Mouse (Mus musculus): ENCODE measurements around the gene Egln3. TPM values are rescaled to one million over a fixed set of nuclear protein-coding genes. Genes with fewer than 3 reads are reported as not detected.

The Egln3 gene
- polyA plus RNA-seq, 1 experiment from 2014 or later, result 7.3 TPM

- Histone ChIP-seq H3K27me3 (ENCODE audit: control insufficient read depth, insufficient read depth, low read length) (no peaks in the 10 kb centered on the region), H3K4me2 (replicated peaks; ENCODE audit: low read depth, low read length) (no peak overlapping the region), H3K27ac (ENCODE audit: low read depth, low read length) (no peak overlapping the region), H3K36me3 (ENCODE audit: control insufficient read depth, insufficient read depth, low read length) (no peaks in the 10 kb centered on the region), H3K9me3 (ENCODE audit: control insufficient read depth, low read length) (no peaks in the 10 kb centered on the region), H3K4me3 (ENCODE audit: low read depth, low read length) (no peak overlapping the region), H3K9ac (ENCODE audit: low read depth, low read length) (no peak overlapping the region), H3K4me1 (replicated peaks; ENCODE audit: control insufficient read depth, insufficient read depth, low read length) (no peaks in the 10 kb centered on the region)
- ATAC-seq (ENCODE audit: low FRiP score), result no peak
- no peak for DNase-seq (ENCODE audit: low spot score)
- 74% methylated on average over 6 of the region's 6 CpGs for WGBS
Measured at GRCm38 (mm10) chr12:54209182-54209563, 5.5 kb upstream of the Egln3 start.

DNA sequence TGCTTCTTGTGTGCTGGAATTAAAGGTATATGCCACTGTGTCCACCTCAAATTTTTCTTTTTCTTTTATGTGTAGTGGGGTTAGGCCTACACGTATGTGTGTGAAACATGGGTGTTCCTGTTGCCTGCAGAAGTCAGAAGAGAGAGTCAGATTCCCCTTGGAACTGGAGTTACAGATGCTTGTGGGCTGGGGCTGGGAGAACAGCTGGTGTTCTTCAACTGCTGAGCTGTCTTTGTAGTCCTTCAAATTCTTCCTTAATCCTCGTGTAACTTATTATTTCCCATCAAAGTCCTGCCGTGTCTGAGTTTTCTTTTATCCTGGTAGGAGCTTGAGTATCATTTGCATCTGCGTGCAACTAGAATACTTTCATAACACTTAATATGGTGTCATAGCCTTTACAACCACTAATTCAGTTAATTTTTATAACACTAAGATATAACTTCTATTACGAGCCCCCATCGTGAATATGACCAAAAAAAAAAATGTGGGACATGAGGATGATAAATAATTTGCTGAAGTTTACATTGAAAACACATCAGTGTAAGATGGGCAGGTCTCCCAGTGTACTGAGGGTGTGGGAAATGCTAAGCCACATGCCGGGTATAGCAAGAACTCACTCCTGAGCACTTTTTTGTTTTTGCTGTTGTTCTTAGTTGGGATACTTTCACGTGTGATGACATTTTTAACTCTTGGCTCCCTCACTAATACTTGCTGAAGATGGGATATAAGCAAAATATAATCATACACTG, 4.9 kb upstream of the Egln3 start:
- ATAC-seq (ENCODE audit: low FRiP score) (no peak), DNase-seq (ENCODE audit: low spot score) (no peak)
- H3K4me3 ChIP-seq (ENCODE audit: low read depth, low read length), result no peak overlapping the region
- H3K36me3 ChIP-seq (ENCODE audit: control insufficient read depth, insufficient read depth, low read length), result no peaks in the 10 kb centered on the region
- no peak overlapping the region for H3K4me2 ChIP-seq (replicated peaks; ENCODE audit: low read depth, low read length)
- no peak overlapping the region for H3K9ac ChIP-seq (ENCODE audit: low read depth, low read length)
- no peaks in the 10 kb centered on the region for H3K4me1 ChIP-seq (replicated peaks; ENCODE audit: control insufficient read depth, insufficient read depth, low read length)
- no peaks in the 10 kb centered on the region for H3K9me3 ChIP-seq (ENCODE audit: control insufficient read depth, low read length)
- no peak overlapping the region for H3K27ac ChIP-seq (ENCODE audit: low read depth, low read length)
- H3K27me3 ChIP-seq (ENCODE audit: control insufficient read depth, insufficient read depth, low read length), result no peaks in the 10 kb centered on the region
- 72% methylated on average over 8 of the region's 8 CpGs for WGBS

- Histone ChIP-seq H3K4me3 (ENCODE audit: low read depth, low read length) (no peak overlapping the region), H3K4me2 (replicated peaks; ENCODE audit: low read depth, low read length) (no peak overlapping the region), H3K36me3 (ENCODE audit: control insufficient read depth, insufficient read depth, low read length) (no peaks in the 10 kb centered on the region), H3K9ac (ENCODE audit: low read depth, low read length) (no peak overlapping the region), H3K4me1 (replicated peaks; ENCODE audit: control insufficient read depth, insufficient read depth, low read length) (no peaks in the 10 kb centered on the region; the same call in 1 of the 2 replicates), H3K27ac (ENCODE audit: low read depth, low read length) (no peak overlapping the region), H3K27me3 (ENCODE audit: control insufficient read depth, insufficient read depth, low read length) (peaks cover 8% of the 10 kb centered on the region; the same call in 1 of the 2 replicates), H3K9me3 (ENCODE audit: control insufficient read depth, low read length) (no peaks in the 10 kb centered on the region)
- WGBS, result 82% methylated on average over 4 of the region's 4 CpGs
- ATAC-seq (ENCODE audit: low FRiP score) (no peak), DNase-seq (ENCODE audit: low spot score) (no peak)
Measured at GRCm38 (mm10) chr12:54205731-54206130, 2.1 kb upstream of the Egln3 start.

GRCm38 (mm10) chr12:54205195-54205594, 1.5 kb upstream of the Egln3 start:
- DNase-seq (ENCODE audit: low spot score), result peak; percentile 70
- H3K27ac ChIP-seq (ENCODE audit: low read depth, low read length), result no peak overlapping the region

DNA sequence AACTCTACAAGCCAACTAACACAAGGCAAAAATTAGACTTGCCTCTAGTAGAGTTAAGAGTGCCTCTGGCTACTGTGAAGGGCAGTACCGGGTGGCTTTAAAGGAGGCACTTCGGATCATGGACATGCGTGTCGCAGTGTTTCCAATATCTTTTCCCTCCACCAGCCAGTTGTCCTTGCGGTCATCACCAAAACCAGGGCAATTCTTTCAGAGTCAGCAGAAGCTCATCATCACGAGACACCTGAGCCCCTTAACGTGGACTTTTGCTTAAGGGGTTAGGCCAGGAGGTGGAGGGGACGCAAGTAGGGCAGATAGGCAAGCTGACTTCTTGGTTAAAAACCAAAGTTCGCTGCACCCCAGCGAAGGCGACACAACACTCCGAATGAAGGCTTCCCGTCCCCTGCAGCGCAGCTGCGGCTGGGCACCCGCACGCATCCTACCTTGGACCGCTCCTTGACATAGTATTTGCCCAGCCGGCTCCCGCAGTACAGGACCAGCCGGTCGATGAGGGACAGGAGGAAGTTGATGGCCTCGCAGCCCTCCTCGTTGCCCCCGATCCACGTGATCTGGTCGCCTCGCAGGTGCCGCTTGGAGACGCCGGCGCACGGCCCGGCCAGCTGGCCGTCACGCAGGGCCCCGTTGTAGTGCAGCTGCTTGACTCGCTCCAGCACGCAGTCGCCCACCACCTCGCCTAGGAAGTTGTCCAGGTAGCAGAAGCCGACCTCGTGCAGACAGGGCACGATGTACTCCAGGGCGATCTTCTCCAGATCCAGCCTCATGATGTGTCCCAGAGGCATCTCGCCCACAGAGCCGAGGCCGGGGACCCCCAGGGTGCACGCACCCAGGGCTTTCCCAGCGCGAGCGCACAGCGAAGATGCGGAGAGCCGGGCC, 650 bp downstream of the Egln3 start:
- Histone ChIP-seq H3K9ac (ENCODE audit: low read depth, low read length) (peak overlapping the region; percentile 66), H3K9me3 (ENCODE audit: control insufficient read depth, low read length) (no peaks in the 10 kb centered on the region), H3K36me3 (ENCODE audit: control insufficient read depth, insufficient read depth, low read length) (no peaks in the 10 kb centered on the region), H3K27me3 (ENCODE audit: control insufficient read depth, insufficient read depth, low read length) (peaks cover 8% of the 10 kb centered on the region; the same call in 1 of the 2 replicates), H3K27ac (ENCODE audit: low read depth, low read length) (0 out of 2 replicates have a peak overlapping the region, but pooled peaks have one; percentile 17), H3K4me3 (ENCODE audit: low read depth, low read length) (peak overlapping the region; percentile 68), H3K4me1 (replicated peaks; ENCODE audit: control insufficient read depth, insufficient read depth, low read length) (no peaks in the 10 kb centered on the region; the same call in 1 of the 2 replicates), H3K4me2 (replicated peaks; ENCODE audit: low read depth, low read length) (peak overlapping the region; percentile 100)
- 3% methylated on average over 55 of the region's 55 CpGs for WGBS
- DNase-seq (ENCODE audit: low spot score), result peak; percentile 69
- peak; percentile 66 for ATAC-seq (ENCODE audit: low FRiP score)

More at GRCm38 (mm10) chr12:54205195-54205594, 1.5 kb upstream of the Egln3 start:
- Histone ChIP-seq H3K4me3 (ENCODE audit: low read depth, low read length) (no peak overlapping the region), H3K4me2 (replicated peaks; ENCODE audit: low read depth, low read length) (no peak overlapping the region), H3K36me3 (ENCODE audit: control insufficient read depth, insufficient read depth, low read length) (no peaks in the 10 kb centered on the region), H3K27me3 (ENCODE audit: control insufficient read depth, insufficient read depth, low read length) (peaks cover 8% of the 10 kb centered on the region; the same call in 1 of the 2 replicates), H3K9ac (ENCODE audit: low read depth, low read length) (no peak overlapping the region), H3K4me1 (replicated peaks; ENCODE audit: control insufficient read depth, insufficient read depth, low read length) (no peaks in the 10 kb centered on the region; the same call in 1 of the 2 replicates), H3K9me3 (ENCODE audit: control insufficient read depth, low read length) (no peaks in the 10 kb centered on the region)
- 4% methylated on average over 1 of the region's 1 CpGs for WGBS
- peak; percentile 59; the same call in 1 of the 2 replicates for ATAC-seq (ENCODE audit: low FRiP score)

DNA sequence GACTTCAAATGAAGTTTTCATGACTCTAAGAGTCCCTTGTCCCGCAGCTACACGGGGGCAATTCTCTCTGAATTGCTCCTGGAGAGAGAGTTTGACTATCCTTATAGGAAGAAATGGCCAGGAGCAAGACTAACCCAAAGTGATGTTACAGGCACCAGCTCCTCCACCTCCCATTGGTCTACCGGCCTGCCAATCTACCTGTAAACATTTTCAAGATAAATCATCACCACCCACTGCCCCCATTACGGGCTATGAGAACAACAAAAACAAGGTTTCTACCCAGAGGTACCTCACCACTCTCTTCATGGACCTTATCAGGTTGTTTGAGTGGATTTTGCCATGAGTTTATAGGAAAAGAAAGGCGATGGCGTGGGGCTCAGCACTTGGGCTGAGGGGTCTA, 1.4 kb downstream of the Egln3 start:
- 40% methylated on average over 6 of the region's 6 CpGs for WGBS
- Histone ChIP-seq H3K4me1 (replicated peaks; ENCODE audit: control insufficient read depth, insufficient read depth, low read length) (peaks cover 2% of the 10 kb centered on the region; the same call in 1 of the 2 replicates), H3K36me3 (ENCODE audit: control insufficient read depth, insufficient read depth, low read length) (no peaks in the 10 kb centered on the region), H3K4me2 (replicated peaks; ENCODE audit: low read depth, low read length) (peak overlapping the region; percentile 100), H3K9me3 (ENCODE audit: control insufficient read depth, low read length) (no peaks in the 10 kb centered on the region), H3K27ac (ENCODE audit: low read depth, low read length) (no peak overlapping the region), H3K9ac (ENCODE audit: low read depth, low read length) (no peak overlapping the region), H3K27me3 (ENCODE audit: control insufficient read depth, insufficient read depth, low read length) (peaks cover 8% of the 10 kb centered on the region; the same call in 1 of the 2 replicates), H3K4me3 (ENCODE audit: low read depth, low read length) (peak overlapping the region; percentile 68)
- no peak for ATAC-seq (ENCODE audit: low FRiP score)
- peak; percentile 32 for DNase-seq (ENCODE audit: low spot score)

GRCm38 (mm10) chr12:54200856-54201255, 2.8 kb downstream of the Egln3 start:
- no peak for DNase-seq (ENCODE audit: low spot score)
- Histone ChIP-seq H3K9ac (ENCODE audit: low read depth, low read length) (no peak overlapping the region), H3K9me3 (ENCODE audit: control insufficient read depth, low read length) (no peaks in the 10 kb centered on the region), H3K36me3 (ENCODE audit: control insufficient read depth, insufficient read depth, low read length) (no peaks in the 10 kb centered on the region), H3K4me3 (ENCODE audit: low read depth, low read length) (no peak overlapping the region), H3K4me1 (replicated peaks; ENCODE audit: control insufficient read depth, insufficient read depth, low read length) (peaks cover 2% of the 10 kb centered on the region; the same call in 1 of the 2 replicates), H3K27ac (ENCODE audit: low read depth, low read length) (no peak overlapping the region), H3K4me2 (replicated peaks; ENCODE audit: low read depth, low read length) (no peak overlapping the region), H3K27me3 (ENCODE audit: control insufficient read depth, insufficient read depth, low read length) (peaks cover 8% of the 10 kb centered on the region; the same call in 1 of the 2 replicates)
- 43% methylated on average over 6 of the region's 6 CpGs for WGBS
- ATAC-seq (ENCODE audit: low FRiP score), result no peak

GRCm38 (mm10) chr12:54200172-54200571, 3.5 kb downstream of the Egln3 start:
- no peak for ATAC-seq (ENCODE audit: low FRiP score)

More at GRCm38 (mm10) chr12:54200172-54200571, 3.5 kb downstream of the Egln3 start:
- DNase-seq (ENCODE audit: low spot score), result peak; percentile 51
- H3K36me3 ChIP-seq (ENCODE audit: control insufficient read depth, insufficient read depth, low read length), result no peaks in the 10 kb centered on the region
- no peak overlapping the region for H3K4me3 ChIP-seq (ENCODE audit: low read depth, low read length)
- no peak overlapping the region for H3K27ac ChIP-seq (ENCODE audit: low read depth, low read length)
- H3K9me3 ChIP-seq (ENCODE audit: control insufficient read depth, low read length), result no peaks in the 10 kb centered on the region
- 40% methylated on average over 4 of the region's 4 CpGs for WGBS
- no peak overlapping the region for H3K9ac ChIP-seq (ENCODE audit: low read depth, low read length)
- peaks cover 8% of the 10 kb centered on the region; the same call in 1 of the 2 replicates for H3K27me3 ChIP-seq (ENCODE audit: control insufficient read depth, insufficient read depth, low read length)
- no peak overlapping the region for H3K4me2 ChIP-seq (replicated peaks; ENCODE audit: low read depth, low read length)
- peaks cover 2% of the 10 kb centered on the region; the same call in 1 of the 2 replicates for H3K4me1 ChIP-seq (replicated peaks; ENCODE audit: control insufficient read depth, insufficient read depth, low read length)
